Comparison of ENCODE assay signal across 7 mouse cellular contexts in the genomic region with DNA sequence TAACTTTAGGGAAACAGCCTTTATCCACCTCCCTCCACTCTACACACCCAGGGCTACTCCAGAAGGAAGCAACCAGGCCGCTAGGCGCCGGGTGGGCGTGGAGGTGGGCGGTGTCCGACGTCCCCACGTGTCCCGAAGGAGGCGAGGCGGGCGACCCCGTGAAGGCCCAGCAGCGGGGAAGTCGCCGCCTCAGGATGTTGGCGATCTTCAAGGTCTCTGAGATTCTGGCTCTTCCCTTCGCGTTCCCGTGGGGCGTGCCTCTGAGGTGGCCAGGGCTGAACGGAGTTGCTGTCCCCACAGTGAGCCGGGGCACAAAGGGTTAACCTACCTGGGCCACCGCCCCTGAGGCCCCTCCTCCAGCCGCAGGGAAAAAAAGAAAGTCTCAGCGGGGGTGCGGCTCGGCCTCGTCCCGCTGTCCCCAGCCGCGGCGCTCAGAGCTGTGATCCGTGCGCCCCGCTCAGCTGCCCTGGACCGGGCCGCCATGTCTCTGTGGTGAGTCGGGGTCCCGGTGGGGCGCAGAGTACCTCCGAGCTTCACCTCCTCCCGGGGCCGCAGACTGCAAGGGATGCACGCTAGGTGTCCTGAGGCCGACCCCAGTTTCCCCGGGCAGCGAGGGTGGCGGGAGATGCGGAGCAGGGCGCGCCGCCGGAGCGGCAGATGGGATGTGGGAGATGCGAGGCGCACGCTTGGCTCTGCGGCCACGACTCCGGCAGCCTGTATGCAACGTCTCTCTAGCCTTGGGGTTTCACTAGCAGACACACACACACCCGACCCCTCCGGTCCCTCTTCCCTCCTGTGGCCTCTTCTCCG. TPM values are rescaled to one million over a fixed set of nuclear protein-coding genes. Genes with fewer than 3 reads are reported as not detected.
DNase-seq lines count a peak whose midpoint lies in the region; ATAC-seq and TF ChIP-seq lines count a peak whose summit lies in the region.

No protein-coding gene starts in this region.

- WGBS in cerebellum, adult 2 months, result under 1% methylated on average over 65 of the region's 65 CpGs

- ATAC-seq in frontal cortex, adult (ENCODE audit: low TSS enrichment), result peak; percentile 76
- ATAC-seq in megakaryocyte-erythroid progenitor cell, adult 5-6 weeks (replicated peaks; ENCODE audit: low FRiP score, low TSS enrichment, poor library complexity, severe bottlenecking), result peak; percentile 50

- 0 out of 2 replicates have a peak, but pooled peaks cover 4% of the 10 kb centered on the region for H3K4me1 ChIP-seq in cerebellum, adult 2 months (ENCODE audit: control insufficient read depth, insufficient read depth, low read length)

- TF ChIP-seq CTCF in cerebellum, adult 2 months (IDR thresholded peaks at IDR 0.05; ENCODE audit: borderline replicate concordance, insufficient read depth, low read depth, low read length), result no peak

- H3K27ac ChIP-seq in cerebellum, adult 2 months (ENCODE audit: insufficient read depth, low read length), result no peak overlapping the region

- H3K4me3 ChIP-seq in cerebellum, adult 2 months (replicated peaks; ENCODE audit: insufficient read depth, low read depth, low read length), result peak overlapping the region; percentile 52

- TF ChIP-seq POLR2A in cerebellum, adult 2 months (IDR thresholded peaks at IDR 0.05; ENCODE audit: borderline replicate concordance, insufficient read depth, low read length), result no peak

- peak; percentile 96 for DNase-seq in ZHBTc4 (ENCODE audit: low read depth, low spot score)
- DNase-seq in cerebellum, adult 2 months, result peak; percentile 18 to 37
- peak; percentile 24 for DNase-seq in induced T-regulatory cell, adult 2 months (ENCODE audit: low read depth)
- peak; percentile 66 for DNase-seq in left cerebral cortex, postnatal 4 days
- DNase-seq in spleen, postnatal 10 days (ENCODE audit: low spot score in 2 of 2), result peak; percentile 26 to 49

- no peaks in the 10 kb centered on the region for H3K27me3 ChIP-seq in cerebellum, adult 2 months (ENCODE audit: control insufficient read depth, insufficient read depth, low read length)

- intact Hi-C loops in left cerebral cortex, postnatal 4 days (cut with DNase I), result no loop called here

RNA-seq across cellular contexts. Expression of a gene that starts 0.6 kb away (rescaled TPM):
- polyA plus RNA-seq in cerebellum, adult 2 months (2012; rRNA removed), result 1.0 and 1.3 TPM in 2 replicates
- 10 to 100 TPM; 10.0 to 10.6 TPM for total RNA-seq in left cerebral cortex, postnatal 4 days (2021)
- 1.4 and 2.4 TPM in 2 replicates for total RNA-seq in megakaryocyte-erythroid progenitor cell, adult 5-6 weeks (2014; fragmentation: Nextera tagmentation)
- 4.0 TPM in 1 of 2 replicates, not detected in the other for total RNA-seq in megakaryocyte-erythroid progenitor cell, adult 5-6 weeks (2017)

RNA-seq across cellular contexts. Expression of a gene that starts 55.9 kb away (rescaled TPM):
- polyA plus RNA-seq in cerebellum, adult 2 months (2012; rRNA removed), result 105 and 134 TPM in 2 replicates
- total RNA-seq in left cerebral cortex, postnatal 4 days (2021), result 100 to 1,000 TPM; 232 to 249 TPM
- 973 and 1,006 TPM in 2 replicates for total RNA-seq in megakaryocyte-erythroid progenitor cell, adult 5-6 weeks (2014; fragmentation: Nextera tagmentation)
- 1,472 and 1,577 TPM in 2 replicates for total RNA-seq in megakaryocyte-erythroid progenitor cell, adult 5-6 weeks (2017)

Comparison
In these comparisons a context has a peak if more than half of its experiments do, and no peak if none do; other contexts are left out.
1. DNase-seq: peak in every context shown above with its lines; median percentile 96 in ZHBTc4; 66 in left cerebral cortex, postnatal 4 days; 38 in spleen, postnatal 10 days; 28 in cerebellum, adult 2 months; 24 in induced T-regulatory cell, adult 2 months.